Mouse (Mus musculus): ENCODE measurements around the gene Gm20594. TPM values are rescaled to one million over a fixed set of nuclear protein-coding genes. Genes with fewer than 3 reads are reported as not detected.

Gene Gm20594
- polyA plus RNA-seq (2016; fragmentation: Nextera tagmentation; extraction: Ambion mirVana), result not detected in 2 replicates

- Histone ChIP-seq H3K27ac (no peak within 1 kb of the TSS), H3K4me2 (replicated peaks) (no peak within 1 kb of the TSS), H3K27me3 (no peaks in the 10 kb centered on the region), H3K9ac (no peak within 1 kb of the TSS), H3K9me3 (no peaks in the 10 kb centered on the region), H3K4me1 (no peaks in the 10 kb centered on the region), H3K36me3 (no peaks in the 10 kb centered on the region), H3K4me3 (no peak within 1 kb of the TSS)
- no peak for ATAC-seq (ENCODE audit: insufficient number of reproducible peaks, insufficient read depth, low FRiP score, low TSS enrichment)
- 59% methylated on average over 1 of the region's 1 CpGs for WGBS
Observed at GRCm38 (mm10) chr6:79817616-79818015, at the start of gene Gm20594. TSS of gene Gm20594 (plus strand) at chr6:79817916.

- no peaks in the 10 kb centered on the region for H3K27me3 ChIP-seq
- 83% methylated on average over 4 of the region's 4 CpGs for WGBS
Observed at GRCm38 (mm10) chr6:79818114-79818513, 398 bp downstream of the Gm20594 start.

GRCm38 (mm10) chr6:79833845-79834244 is 16.1 kb downstream of the Gm20594 start:
- no peak for ATAC-seq (ENCODE audit: insufficient number of reproducible peaks, insufficient read depth, low FRiP score, low TSS enrichment)
- Histone ChIP-seq H3K4me1 (no peaks in the 10 kb centered on the region), H3K27me3 (no peaks in the 10 kb centered on the region), H3K4me2 (replicated peaks) (no peak overlapping the region), H3K9ac (no peak overlapping the region), H3K36me3 (no peaks in the 10 kb centered on the region), H3K4me3 (no peak overlapping the region), H3K27ac (no peak overlapping the region), H3K9me3 (no peaks in the 10 kb centered on the region)
- WGBS, result 86% methylated on average over 4 of the region's 4 CpGs

More at GRCm38 (mm10) chr6:79818114-79818513, 398 bp downstream of the Gm20594 start:
- Histone ChIP-seq H3K4me3 (no peak overlapping the region), H3K4me2 (replicated peaks) (no peak overlapping the region), H3K9ac (no peak overlapping the region), H3K9me3 (no peaks in the 10 kb centered on the region), H3K36me3 (no peaks in the 10 kb centered on the region), H3K4me1 (no peaks in the 10 kb centered on the region), H3K27ac (no peak overlapping the region)
- no peak for ATAC-seq (ENCODE audit: insufficient number of reproducible peaks, insufficient read depth, low FRiP score, low TSS enrichment)

- Histone ChIP-seq H3K9ac (no peak overlapping the region), H3K4me1 (no peaks in the 10 kb centered on the region), H3K27ac (no peak overlapping the region), H3K27me3 (no peaks in the 10 kb centered on the region), H3K4me3 (no peak overlapping the region), H3K9me3 (no peaks in the 10 kb centered on the region), H3K4me2 (replicated peaks) (no peak overlapping the region), H3K36me3 (no peaks in the 10 kb centered on the region)
- 87% methylated on average over 1 of the region's 1 CpGs for WGBS
- ATAC-seq (ENCODE audit: insufficient number of reproducible peaks, insufficient read depth, low FRiP score, low TSS enrichment), result no peak
Observed at GRCm38 (mm10) chr6:79846829-79847228, 29.1 kb downstream of the Gm20594 start.

Other genes starting within 250 kb of the Gm20594 start
- gene Lrrtm4, start 201.0 kb downstream of the Gm20594 start, polyA plus RNA-seq (2016; fragmentation: Nextera tagmentation; extraction: Ambion mirVana), result 1.8 TPM in 2 replicates

Measured in embryonic facial prominence, embryonic 12.5 days (tissue).